Mouse (Mus musculus) stomach, embryonic 16.5 days (tissue): ENCODE results near the gene Gstm7. TPM values are rescaled to one million over a fixed set of nuclear protein-coding genes. Genes with fewer than 3 reads are reported as not detected.

Experiments used
- ATAC-seq: fragments of 200-750 bp; cut with Nextera tagmentation; 2 replicates; pipeline ENCODE4 v1.8.0; 2017; ENCODE audit warnings: moderate number of reproducible peaks, moderate TSS enrichment; ENCODE audit not compliant: insufficient read depth, low FRiP score
- H3K27ac ChIP-seq: fragments of 300-500 bp; sonication (generic); 2 replicates; pipeline ENCODE4 v1.5.1; 2014; ENCODE audit warnings: low read length
- H3K27me3 ChIP-seq: fragments of 300-500 bp; sonication (generic); 2 replicates; pipeline ENCODE4 v1.6.1; 2014; ENCODE audit warnings: low read length, control low read depth, mixed read lengths; ENCODE audit not compliant: control insufficient read depth, insufficient read depth
- H3K36me3 ChIP-seq: fragments of 300-500 bp; sonication (generic); 2 replicates; pipeline ENCODE4 v1.6.1; 2014; ENCODE audit warnings: low read length; ENCODE audit not compliant: control insufficient read depth, insufficient read depth
- H3K4me1 ChIP-seq: fragments of 300-500 bp; sonication (generic); 2 replicates; pipeline ENCODE4 v1.6.1; 2014; ENCODE audit warnings: low read length, control low read depth, mixed read lengths; ENCODE audit not compliant: control insufficient read depth, insufficient read depth
- H3K4me2 ChIP-seq: fragments of 300-500 bp; sonication (generic); 2 replicates; pipeline ENCODE4 v1.6.1; 2014; ENCODE audit warnings: low read depth, low read length, mixed read lengths
- H3K4me3 ChIP-seq: fragments of 300-500 bp; sonication (generic); replicated peaks from 2 replicates; pipeline ENCODE4 v1.5.1; 2014; ENCODE audit warnings: mild to moderate bottlenecking, low read length
- H3K9ac ChIP-seq: fragments of 300-500 bp; sonication (generic); 2 replicates; pipeline ENCODE4 v1.6.1; 2014; ENCODE audit warnings: low read length
- H3K9me3 ChIP-seq: fragments of 300-500 bp; sonication (generic); replicated peaks from 2 replicates; pipeline ENCODE4 v1.6.1; 2016; ENCODE audit warnings: low read length, control low read depth; ENCODE audit not compliant: control insufficient read depth
- WGBS: fragments of 180-500 bp; shearing (Covaris S2); extraction: QIAGEN DNeasy Blood & Tissue Kit; methylation state at CpG from one replicate; pipeline ENCODE4 v1.1.7; 2014; 5-methylcytosine and 5-hydroxymethylcytosine counted together
- polyA plus RNA-seq: library from polyadenylated mRNA; unstranded; fragments of >200 nt; fragmentation: Nextera tagmentation; extraction: Ambion mirVana; gene quantifications from 2 replicates; pipeline ENCODE4 v1.2.1, GENCODE M21; 2015

The Gstm7 gene
- polyA plus RNA-seq, 1 experiment from 2014 or later = 24.7 TPM

DNA sequence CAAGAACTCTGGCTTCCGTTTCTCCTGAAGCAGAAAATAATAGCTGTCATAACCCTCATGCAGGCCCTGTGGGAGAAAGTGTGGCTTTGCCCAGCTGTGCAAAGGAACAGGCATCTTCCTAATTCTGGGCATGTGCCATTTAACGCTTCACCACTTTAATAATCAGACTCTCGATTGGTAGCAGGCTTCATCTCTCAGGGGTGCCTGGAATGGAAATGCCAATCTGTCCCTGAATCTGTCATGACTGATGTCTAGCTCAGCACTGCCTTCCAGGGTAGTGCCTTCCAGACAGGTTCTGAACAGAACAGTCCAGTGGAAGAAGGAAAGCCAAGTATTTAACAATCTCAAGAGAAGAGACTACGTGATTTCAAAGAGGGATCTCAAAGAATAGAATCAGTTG lies 9.6 kb upstream of the Gstm7 start:
- WGBS = 78% methylated on average over 4 of the region's 4 CpGs
- no peak for ATAC-seq

DNA sequence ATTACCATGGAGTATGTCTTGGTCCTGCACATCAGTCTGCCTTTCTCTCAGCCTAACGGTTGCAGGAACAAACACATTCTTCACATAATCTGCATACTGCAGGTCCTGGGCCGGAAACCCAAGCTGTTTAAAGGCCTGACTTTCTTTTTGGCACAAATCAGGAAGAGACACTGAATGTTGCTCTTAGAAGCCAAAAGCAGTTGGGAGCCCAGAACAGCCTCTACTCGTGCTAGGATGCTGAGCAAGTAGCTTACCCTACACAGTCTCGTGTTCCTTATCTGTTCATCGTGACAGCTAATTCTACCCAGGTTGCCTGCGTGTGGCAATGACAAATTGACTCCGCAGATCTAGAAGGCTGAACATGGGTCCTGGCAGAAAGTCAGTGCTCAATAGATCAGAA lies 8.9 kb upstream of the Gstm7 start:
- H3K9ac ChIP-seq = no peak overlapping the region
- peaks cover 5% of the 10 kb centered on the region; the same call in 1 of the 2 replicates for H3K4me1 ChIP-seq
- ATAC-seq = no peak
- no peaks in the 10 kb centered on the region for H3K36me3 ChIP-seq
- no peak overlapping the region for H3K4me3 ChIP-seq
- H3K9me3 ChIP-seq = no peaks in the 10 kb centered on the region
- no peak overlapping the region for H3K4me2 ChIP-seq
- no peaks in the 10 kb centered on the region for H3K27me3 ChIP-seq
- no peak overlapping the region for H3K27ac ChIP-seq
- WGBS = 57% methylated on average over 7 of the region's 7 CpGs

More for the DNA sequence above, 9.6 kb upstream of the Gstm7 start:
- no peaks in the 10 kb centered on the region for H3K9me3 ChIP-seq
- H3K27me3 ChIP-seq = no peaks in the 10 kb centered on the region
- H3K4me2 ChIP-seq = no peak overlapping the region
- no peak overlapping the region for H3K27ac ChIP-seq
- no peaks in the 10 kb centered on the region for H3K36me3 ChIP-seq
- H3K9ac ChIP-seq = no peak overlapping the region
- peaks cover 5% of the 10 kb centered on the region; the same call in 1 of the 2 replicates for H3K4me1 ChIP-seq
- no peak overlapping the region for H3K4me3 ChIP-seq

DNA sequence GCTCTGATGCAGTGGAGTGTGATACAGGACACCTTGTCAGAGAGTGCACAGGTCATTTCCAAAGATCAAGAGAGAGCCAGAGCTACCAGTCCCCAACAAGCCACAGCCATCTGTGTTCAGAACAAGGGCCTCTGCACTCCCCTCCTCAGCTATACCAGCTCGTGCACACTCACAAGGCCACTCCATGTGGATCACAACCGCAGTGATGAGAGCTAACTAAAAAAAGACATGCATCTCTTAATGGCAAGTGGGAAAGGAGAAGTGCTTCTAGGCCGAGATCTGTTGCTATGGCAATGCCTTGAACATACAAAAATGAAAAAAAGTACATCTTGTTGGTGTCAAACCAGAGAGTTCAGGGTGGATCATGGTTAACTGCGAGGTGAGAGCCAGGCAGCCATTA lies 8.2 kb upstream of the Gstm7 start:
- H3K27ac ChIP-seq = no peak overlapping the region
- no peaks in the 10 kb centered on the region for H3K36me3 ChIP-seq
- no peak overlapping the region for H3K9ac ChIP-seq
- WGBS = 76% methylated on average over 4 of the region's 4 CpGs
- H3K4me2 ChIP-seq = no peak overlapping the region
- H3K9me3 ChIP-seq = no peaks in the 10 kb centered on the region
- H3K27me3 ChIP-seq = no peaks in the 10 kb centered on the region
- no peak for ATAC-seq
- H3K4me3 ChIP-seq = no peak overlapping the region
- peaks cover 5% of the 10 kb centered on the region; the same call in 1 of the 2 replicates for H3K4me1 ChIP-seq

DNA sequence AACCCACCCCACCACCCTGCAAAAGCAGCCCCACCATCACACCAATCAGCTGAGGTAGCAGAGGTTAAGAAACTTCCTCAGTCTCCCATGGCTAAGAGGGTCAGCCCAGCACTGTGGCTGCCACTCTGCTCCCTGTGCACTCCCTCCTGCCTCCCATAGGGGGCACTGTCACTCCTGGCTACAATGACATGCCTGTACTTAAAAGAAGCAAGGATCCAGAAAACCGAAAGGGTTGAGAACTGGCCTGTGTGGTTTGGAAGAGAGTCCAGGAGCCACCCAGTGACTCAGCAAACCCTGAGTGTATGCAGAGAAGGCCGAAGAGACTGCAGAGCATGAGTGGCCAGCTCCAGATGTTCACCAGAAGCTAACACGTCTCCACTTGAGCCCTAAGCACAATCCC lies 7.8 kb upstream of the Gstm7 start:
- H3K9ac ChIP-seq = no peak overlapping the region
- no peak overlapping the region for H3K27ac ChIP-seq
- ATAC-seq = peak; percentile 51; the same call in 1 of the 2 replicates
- H3K4me2 ChIP-seq = no peak overlapping the region
- H3K4me1 ChIP-seq = peaks cover 5% of the 10 kb centered on the region; the same call in 1 of the 2 replicates
- 41% methylated on average over 3 of the region's 3 CpGs for WGBS
- no peaks in the 10 kb centered on the region for H3K36me3 ChIP-seq
- H3K9me3 ChIP-seq = no peaks in the 10 kb centered on the region
- H3K4me3 ChIP-seq = no peak overlapping the region
- no peaks in the 10 kb centered on the region for H3K27me3 ChIP-seq

DNA sequence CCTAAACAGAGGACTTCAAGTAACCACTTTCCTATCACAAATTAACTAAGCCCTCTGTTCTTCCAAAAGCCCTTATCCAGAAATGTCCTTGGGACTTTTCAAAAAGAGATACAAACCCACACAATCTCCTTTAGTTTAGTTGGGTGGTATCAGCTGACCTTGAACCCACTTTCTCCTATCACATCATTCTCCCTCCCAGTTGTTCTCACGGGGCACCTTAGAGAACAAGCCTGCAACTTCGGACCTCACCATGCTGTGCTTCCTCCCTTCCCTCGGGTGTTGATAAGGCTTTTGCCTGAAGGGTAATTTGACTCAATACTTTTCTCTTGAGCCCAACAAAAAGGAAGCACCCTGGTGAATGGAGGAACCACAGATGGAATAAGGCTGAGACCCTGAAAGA lies 4.3 kb upstream of the Gstm7 start:
- Histone ChIP-seq H3K9ac (no peak overlapping the region), H3K36me3 (no peaks in the 10 kb centered on the region), H3K4me2 (no peak overlapping the region), H3K4me3 (no peak overlapping the region), H3K9me3 (no peaks in the 10 kb centered on the region), H3K27ac (no peak overlapping the region), H3K4me1 (peaks cover 6% of the 10 kb centered on the region; the same call in 1 of the 2 replicates), H3K27me3 (no peaks in the 10 kb centered on the region)
- no peak for ATAC-seq
- 52% methylated on average over 3 of the region's 3 CpGs for WGBS

DNA sequence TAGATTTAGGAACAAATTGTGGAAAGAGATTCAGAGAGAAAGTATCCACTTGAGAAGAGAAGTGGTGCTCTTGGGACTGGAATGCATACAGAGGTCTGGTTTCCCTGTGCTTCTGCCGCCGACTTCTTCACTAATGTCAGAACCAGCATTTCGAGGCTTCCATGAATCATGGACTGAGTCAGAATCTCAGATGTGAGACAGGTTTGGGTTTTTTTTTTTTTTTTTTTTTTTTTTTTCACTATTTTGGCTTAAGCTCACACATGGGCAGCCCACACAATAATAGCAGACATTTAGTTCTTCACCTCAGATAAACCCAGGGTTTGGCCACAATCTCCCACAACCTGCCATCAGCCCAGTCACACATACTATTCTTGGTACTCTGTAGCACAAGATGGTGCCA lies 3.7 kb upstream of the Gstm7 start:
- Histone ChIP-seq H3K9me3 (no peaks in the 10 kb centered on the region), H3K27ac (no peak overlapping the region), H3K9ac (no peak overlapping the region), H3K4me1 (peaks cover 6% of the 10 kb centered on the region; the same call in 1 of the 2 replicates), H3K4me3 (no peak overlapping the region), H3K4me2 (no peak overlapping the region), H3K27me3 (no peaks in the 10 kb centered on the region), H3K36me3 (no peaks in the 10 kb centered on the region)
- WGBS = 72% methylated on average over 3 of the region's 3 CpGs
- no peak for ATAC-seq

DNA sequence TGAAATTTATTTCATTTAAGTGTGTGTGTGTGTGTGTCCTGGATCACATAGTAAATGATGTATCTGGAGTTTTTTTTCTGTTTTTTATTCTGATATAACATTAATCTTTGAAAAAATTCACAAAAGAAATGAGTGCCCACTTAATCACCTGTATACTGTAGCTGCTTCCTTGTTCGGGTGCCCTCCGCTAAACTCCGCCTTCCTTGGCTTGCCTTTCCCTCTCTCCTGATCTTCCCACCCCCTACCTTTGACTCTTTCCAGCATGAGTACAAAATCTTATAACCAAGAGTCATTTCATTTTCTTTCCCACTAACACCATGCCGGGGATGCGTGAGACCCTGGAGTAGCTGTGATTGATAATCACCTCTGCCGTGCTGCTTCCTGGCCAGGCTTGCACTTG lies 511 bp upstream of the Gstm7 start:
- Histone ChIP-seq H3K9me3 (no peaks in the 10 kb centered on the region), H3K4me3 (no peak overlapping the region), H3K4me1 (peaks cover 6% of the 10 kb centered on the region; the same call in 1 of the 2 replicates), H3K9ac (no peak overlapping the region; the same call in 1 of the 2 replicates), H3K27me3 (no peaks in the 10 kb centered on the region), H3K36me3 (no peaks in the 10 kb centered on the region), H3K4me2 (no peak overlapping the region), H3K27ac (peak overlapping the region; percentile 13; the same call in 1 of the 2 replicates)
- WGBS = 55% methylated on average over 6 of the region's 6 CpGs
- peak; percentile 43; the same call in 1 of the 2 replicates for ATAC-seq

DNA sequence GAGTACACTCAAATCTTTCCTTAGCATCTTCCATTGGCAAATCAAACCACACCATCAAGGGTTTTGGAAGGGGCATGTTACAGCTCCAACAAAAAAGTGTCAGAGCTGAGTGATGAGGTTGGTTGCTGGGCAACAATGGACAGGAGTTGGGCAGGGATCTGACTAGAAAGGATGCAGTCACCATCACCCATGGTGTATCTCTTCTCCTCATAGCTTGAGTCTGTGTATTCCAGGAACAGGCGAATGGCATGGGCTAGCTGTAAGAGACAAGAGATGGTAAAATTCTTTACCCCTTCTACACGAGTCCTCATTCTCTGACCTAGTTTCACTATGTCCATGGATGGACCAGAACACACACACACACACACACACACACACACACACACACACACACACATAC lies 483 bp downstream of the Gstm7 start:
- Histone ChIP-seq H3K9me3 (no peaks in the 10 kb centered on the region), H3K4me3 (peak overlapping the region; percentile 38), H3K27me3 (no peaks in the 10 kb centered on the region), H3K36me3 (no peaks in the 10 kb centered on the region), H3K27ac (peak overlapping the region; percentile 56; the same call in 1 of the 2 replicates), H3K4me1 (peaks cover 6% of the 10 kb centered on the region; the same call in 1 of the 2 replicates), H3K9ac (peak overlapping the region; percentile 57; the same call in 1 of the 2 replicates), H3K4me2 (peak overlapping the region; percentile 56)
- ATAC-seq = no peak
- 53% methylated on average over 2 of the region's 2 CpGs for WGBS

DNA sequence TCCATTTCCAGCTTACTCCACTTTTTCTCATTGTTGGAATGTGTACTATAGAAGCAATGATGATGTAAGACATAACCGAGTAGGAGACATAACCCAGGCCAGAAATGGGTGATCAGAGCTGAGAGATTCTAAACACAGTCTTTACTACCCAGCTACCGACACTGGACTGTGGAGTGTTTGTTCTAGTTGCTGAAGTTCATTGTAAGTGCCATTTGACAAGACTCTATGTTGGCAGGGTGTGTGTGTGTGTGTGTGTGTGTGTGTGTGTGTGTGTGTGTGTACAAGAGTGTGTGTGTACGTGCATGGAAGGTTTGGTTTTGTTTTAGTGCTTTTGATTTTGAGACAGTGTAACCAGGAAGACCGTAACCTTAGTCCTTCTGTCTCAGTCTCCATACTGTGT lies 1.9 kb downstream of the Gstm7 start:
- Histone ChIP-seq H3K27ac (no peak overlapping the region), H3K4me1 (peaks cover 6% of the 10 kb centered on the region; the same call in 1 of the 2 replicates), H3K36me3 (no peaks in the 10 kb centered on the region), H3K9ac (no peak overlapping the region), H3K4me2 (no peak overlapping the region), H3K9me3 (no peaks in the 10 kb centered on the region), H3K27me3 (no peaks in the 10 kb centered on the region), H3K4me3 (no peak overlapping the region)
- no peak for ATAC-seq
- 74% methylated on average over 4 of the region's 4 CpGs for WGBS
